Mouse (Mus musculus) megakaryocyte, embryonic 14.5 days (primary cell): ENCODE data around the gene Teddm2. TPM values are rescaled to one million over a fixed set of nuclear protein-coding genes. Genes with fewer than 3 reads are reported as not detected.

Source experiments
- H3K27me3 ChIP-seq: replicated peaks from 2 replicates; pipeline ENCODE3; 2012; ENCODE audit warnings: inconsistent platforms
- H3K36me3 ChIP-seq: replicated peaks from 2 replicates; pipeline ENCODE3; 2012; ENCODE audit warnings: low read length, inconsistent platforms, mixed read lengths
- H3K4me1 ChIP-seq: 2 replicates; pipeline ENCODE4 v1.6.1; 2012; ENCODE audit warnings: inconsistent platforms
- H3K4me3 ChIP-seq: replicated peaks from 2 replicates; pipeline ENCODE3; 2012; ENCODE audit warnings: moderate library complexity, mild to moderate bottlenecking, inconsistent platforms
- H3K9me3 ChIP-seq: 2 replicates; pipeline ENCODE4 v1.6.1; 2012; ENCODE audit warnings: inconsistent platforms
- FLI1 ChIP-seq: IDR thresholded peaks from 2 replicates; pipeline ENCODE4 v1.6.1; 2012; ENCODE audit warnings: low read length, inconsistent platforms, mixed read lengths
- GATA1 ChIP-seq: IDR thresholded peaks from 3 replicates; pipeline ENCODE4 v1.6.1; 2012; ENCODE audit warnings: mixed read lengths, low read length, inconsistent platforms, borderline replicate concordance
- polyA plus RNA-seq: library from polyadenylated mRNA; stranded (reverse); fragments of >175 nt; gene quantifications from 2 replicates; pipeline ENCODE4 v1.2.3, GENCODE M21; 2012; ENCODE audit warnings: low replicate concordance; ENCODE audit not compliant: insufficient read depth

Teddm2 gene
- 0.59 TPM in 1 of 2 replicates, not detected in the other for polyA plus RNA-seq

DNA sequence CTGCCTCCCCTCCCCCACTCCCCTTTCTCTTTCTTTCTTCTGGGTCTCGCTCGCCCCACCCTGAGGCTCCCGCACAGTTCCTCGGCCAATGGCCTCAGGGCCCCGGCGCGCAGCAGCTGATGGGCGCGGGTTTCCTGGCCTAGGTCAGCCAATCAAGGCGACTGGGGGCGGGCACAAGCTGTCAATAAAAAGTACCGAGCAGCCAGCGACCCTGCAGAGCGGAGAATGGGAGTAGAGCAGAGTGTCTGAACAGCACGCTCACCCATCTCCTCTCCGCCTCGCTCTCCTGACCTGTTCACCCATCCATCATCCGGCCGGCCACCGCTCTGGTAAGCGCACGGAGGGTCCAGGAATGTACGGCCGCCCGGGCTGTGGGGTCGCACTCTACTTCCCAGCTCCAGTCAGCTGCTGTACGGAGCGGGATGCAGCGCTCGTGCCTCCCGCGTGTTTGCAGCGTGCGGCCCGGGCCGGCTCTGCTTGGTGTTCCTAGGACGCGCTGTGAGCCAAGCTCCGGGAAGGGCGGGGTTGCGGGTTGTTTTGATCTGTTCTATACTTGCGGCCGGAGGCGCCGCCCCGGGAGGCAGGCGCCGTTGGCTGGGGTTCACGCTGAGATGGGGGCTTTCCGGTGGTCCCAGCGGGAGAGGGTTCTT, at the start of gene Teddm2, which contains the start of gene Glul:
Teddm2 (minus strand) TSS at position 498 of the 650 bp plus-strand sequence.
Glul (plus strand) TSS at position 214 of the 650 bp plus-strand sequence.
- Histone ChIP-seq H3K27me3 (peaks cover 41% of the 10 kb centered on the region), H3K4me3 (peak within 1 kb of the TSS; percentile 100), H3K4me1 (peaks cover 32% of the 10 kb centered on the region), H3K9me3 (no peaks in the 10 kb centered on the region), H3K36me3 (peaks cover 28% of the 10 kb centered on the region)
- no peak for TF ChIP-seq GATA1
- no peak for TF ChIP-seq FLI1

DNA sequence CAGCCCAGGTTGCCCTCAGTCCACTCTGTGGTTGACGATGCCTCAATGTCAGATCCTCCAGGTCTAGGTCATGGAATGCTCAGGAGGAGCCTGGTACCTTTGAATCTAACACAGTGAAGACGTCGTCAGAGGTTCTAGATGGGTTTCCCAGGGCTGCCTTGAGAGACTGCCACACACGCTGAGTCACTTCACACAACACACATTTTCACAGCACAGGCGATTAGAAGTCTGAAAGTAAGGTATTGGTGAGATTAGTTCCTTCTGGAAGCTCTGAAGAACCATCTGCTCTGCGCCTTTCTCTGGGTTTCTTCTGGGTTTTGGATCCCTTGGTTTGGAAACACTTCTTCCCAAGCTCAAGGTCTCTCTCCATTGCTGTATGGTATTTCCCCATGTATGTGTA, 47.8 kb upstream of the Teddm2 start:
- H3K36me3 ChIP-seq = no peaks in the 10 kb centered on the region
- H3K9me3 ChIP-seq = peaks cover 21% of the 10 kb centered on the region
- no peak overlapping the region for H3K4me3 ChIP-seq
- TF ChIP-seq FLI1 = no peak
- TF ChIP-seq GATA1 = no peak
- peaks cover 6% of the 10 kb centered on the region for H3K4me1 ChIP-seq
- no peaks in the 10 kb centered on the region for H3K27me3 ChIP-seq

DNA sequence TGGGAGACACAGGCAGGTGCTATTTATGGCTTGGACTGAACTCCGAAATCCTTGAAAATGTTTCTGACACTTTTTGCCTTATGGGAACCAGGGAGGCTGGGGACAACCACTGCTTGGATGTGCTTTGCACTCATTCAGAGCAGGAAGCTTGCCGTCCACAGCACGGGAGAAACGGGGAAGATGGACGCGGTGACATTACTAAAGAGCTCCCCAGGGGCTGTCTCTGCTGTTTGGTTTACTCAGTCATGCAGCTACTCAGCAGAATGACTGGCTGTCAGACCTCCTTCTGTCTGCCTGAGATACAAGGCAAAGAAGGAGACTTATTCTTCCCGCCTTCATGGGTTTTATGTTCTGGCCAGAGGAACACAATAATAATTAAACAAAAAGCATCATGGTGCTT, 46.9 kb upstream of the Teddm2 start:
- no peak for TF ChIP-seq GATA1
- no peak for TF ChIP-seq FLI1
- no peaks in the 10 kb centered on the region for H3K27me3 ChIP-seq
- H3K9me3 ChIP-seq = peaks cover 19% of the 10 kb centered on the region
- peaks cover 6% of the 10 kb centered on the region for H3K4me1 ChIP-seq
- H3K36me3 ChIP-seq = no peaks in the 10 kb centered on the region
- no peak overlapping the region for H3K4me3 ChIP-seq

DNA sequence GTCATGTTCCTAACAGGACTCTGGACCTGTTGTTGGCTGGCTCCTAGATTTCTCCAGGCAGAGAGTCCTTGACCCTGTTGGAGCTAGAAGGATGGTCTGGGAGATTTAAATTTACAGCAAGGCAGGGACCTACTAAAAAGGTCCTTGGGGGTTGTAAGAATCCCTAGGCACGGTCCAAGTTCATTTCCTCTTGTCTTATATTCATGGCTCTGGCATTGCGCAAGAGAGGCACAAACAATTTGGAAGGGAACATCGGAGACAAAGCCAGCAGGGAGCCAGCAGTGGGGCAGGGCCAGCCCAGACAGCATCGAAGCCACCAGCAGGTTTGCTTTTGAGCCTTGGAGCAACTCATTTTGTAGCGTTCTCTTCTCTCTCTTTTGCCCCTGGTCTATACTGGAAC, 45.2 kb upstream of the Teddm2 start:
- Histone ChIP-seq H3K4me3 (no peak overlapping the region), H3K9me3 (peaks cover 15% of the 10 kb centered on the region), H3K4me1 (peaks cover 6% of the 10 kb centered on the region), H3K36me3 (no peaks in the 10 kb centered on the region), H3K27me3 (no peaks in the 10 kb centered on the region)
- TF ChIP-seq GATA1 (no peak), FLI1 (no peak)

DNA sequence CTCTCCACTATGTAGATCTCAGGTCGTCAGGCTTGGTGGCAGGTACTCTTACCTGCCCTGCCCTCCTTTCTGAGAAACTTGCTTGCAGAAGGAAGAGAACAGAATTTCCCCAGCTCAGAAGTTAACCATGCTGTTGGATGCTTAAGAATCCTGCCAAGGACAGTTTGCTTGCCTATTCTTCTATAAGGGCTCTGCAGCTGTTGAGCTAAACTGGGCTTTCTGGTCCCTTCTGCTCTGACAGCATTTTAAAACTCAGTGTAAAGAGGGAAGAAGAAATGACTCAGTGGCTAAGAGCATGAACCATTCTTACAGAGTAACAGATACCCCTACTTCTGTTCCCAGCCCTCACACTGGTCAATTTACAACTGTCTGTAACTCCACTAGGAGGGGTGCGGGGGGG, 41.0 kb upstream of the Teddm2 start:
- Histone ChIP-seq H3K4me3 (no peak overlapping the region), H3K4me1 (peaks cover 7% of the 10 kb centered on the region), H3K9me3 (peaks cover 8% of the 10 kb centered on the region), H3K36me3 (no peaks in the 10 kb centered on the region), H3K27me3 (peaks cover 1% of the 10 kb centered on the region)
- TF ChIP-seq GATA1 (no peak), FLI1 (no peak)

DNA sequence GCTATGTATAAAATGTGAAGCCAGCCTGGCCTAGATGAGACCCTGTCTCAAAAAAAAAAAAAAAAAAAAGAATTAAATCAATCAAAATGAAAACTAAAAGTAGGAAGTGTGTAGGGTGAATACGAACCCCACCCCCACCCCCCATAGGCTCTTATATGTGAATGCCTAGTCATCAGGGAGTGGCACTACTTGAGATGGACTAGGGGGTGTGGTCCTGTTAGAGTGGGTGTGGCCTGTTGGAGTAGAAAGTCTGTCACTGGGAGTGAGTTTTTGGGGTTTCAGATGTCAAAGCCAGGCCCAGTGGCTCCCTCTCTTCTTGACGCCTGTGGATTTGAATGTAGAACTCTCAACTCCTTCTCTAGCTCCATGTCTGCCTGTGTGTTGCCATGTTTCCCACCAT, 37.0 kb upstream of the Teddm2 start:
- Histone ChIP-seq H3K36me3 (no peaks in the 10 kb centered on the region), H3K4me3 (no peak overlapping the region), H3K27me3 (peaks cover 1% of the 10 kb centered on the region), H3K9me3 (peaks cover 10% of the 10 kb centered on the region), H3K4me1 (peaks cover 5% of the 10 kb centered on the region)
- TF ChIP-seq FLI1 = no peak
- no peak for TF ChIP-seq GATA1

DNA sequence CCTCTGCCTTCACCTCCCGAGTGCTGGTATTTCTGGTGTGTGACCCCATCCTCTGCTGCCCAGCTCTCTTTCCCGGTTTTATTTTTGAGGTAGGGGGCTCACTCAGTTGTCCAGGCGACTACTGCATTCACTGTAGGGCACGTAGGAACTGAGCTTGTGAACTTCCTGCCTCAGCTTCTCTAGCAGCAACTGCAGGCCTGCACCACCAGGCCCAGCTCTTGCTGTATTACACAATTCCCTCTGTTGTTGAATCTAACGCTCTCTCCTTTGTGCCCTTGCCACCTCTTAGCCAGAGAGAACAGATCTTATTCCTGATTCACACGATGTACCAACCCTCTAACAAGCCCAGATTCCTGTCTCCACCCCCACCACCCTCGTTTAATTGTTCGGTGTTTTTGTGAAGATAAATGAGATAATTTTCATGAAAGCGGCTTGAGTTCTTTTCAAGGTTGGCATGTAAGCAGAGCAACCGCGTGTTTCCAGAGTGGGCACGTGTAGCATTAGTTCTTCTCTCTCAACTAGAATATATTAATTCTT, 35.9 kb upstream of the Teddm2 start:
- Histone ChIP-seq H3K36me3 (no peaks in the 10 kb centered on the region), H3K27me3 (peaks cover 1% of the 10 kb centered on the region), H3K4me1 (peaks cover 5% of the 10 kb centered on the region), H3K9me3 (peaks cover 10% of the 10 kb centered on the region), H3K4me3 (no peak overlapping the region)
- no peak for TF ChIP-seq FLI1
- TF ChIP-seq GATA1 = no peak

DNA sequence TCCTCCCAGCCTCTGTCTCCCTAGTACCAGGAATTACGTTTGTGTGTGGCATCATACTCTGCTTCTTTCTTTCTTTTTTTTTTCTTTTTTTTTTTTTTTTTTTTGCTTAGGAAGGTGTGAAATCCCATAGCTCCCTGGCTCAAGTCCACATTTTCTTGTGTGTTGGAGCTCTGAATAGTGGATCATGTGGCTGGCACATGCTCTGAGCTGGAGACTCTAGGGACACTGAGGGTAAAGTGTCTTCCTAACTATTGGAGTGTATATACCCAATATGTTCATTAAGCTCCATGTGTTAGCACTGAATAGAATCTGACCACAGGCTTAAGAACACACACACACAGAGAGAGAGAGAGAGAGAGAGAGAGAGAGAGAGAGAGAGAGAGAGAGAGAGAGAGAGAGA, 33.7 kb upstream of the Teddm2 start:
- H3K27me3 ChIP-seq = no peaks in the 10 kb centered on the region
- TF ChIP-seq FLI1 (no peak), GATA1 (no peak)
- H3K4me1 ChIP-seq = peaks cover 5% of the 10 kb centered on the region

DNA sequence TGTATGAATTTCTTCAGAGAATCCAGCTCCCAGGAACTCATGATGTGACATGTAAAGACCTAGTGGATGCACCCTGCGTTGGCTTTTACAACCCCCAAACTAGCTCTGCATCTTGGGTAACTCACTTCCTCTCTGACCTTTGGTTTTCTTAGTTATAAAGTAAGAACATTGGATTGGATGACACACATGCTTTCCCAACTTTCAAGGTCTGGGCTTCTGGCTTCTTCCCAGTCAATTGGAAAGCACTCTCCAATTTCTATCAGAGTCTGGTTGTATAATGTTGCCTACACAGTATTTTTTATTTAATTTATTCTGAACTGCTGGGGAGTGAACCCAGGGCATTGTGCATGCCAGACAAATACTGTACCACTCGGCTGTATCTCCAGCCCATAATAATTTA, 30.4 kb upstream of the Teddm2 start:
- Histone ChIP-seq H3K4me1 (no peaks in the 10 kb centered on the region), H3K9me3 (peaks cover 23% of the 10 kb centered on the region), H3K27me3 (peaks cover 2% of the 10 kb centered on the region), H3K36me3 (no peaks in the 10 kb centered on the region), H3K4me3 (no peak overlapping the region)
- TF ChIP-seq GATA1 = no peak
- TF ChIP-seq FLI1 = no peak

More for the DNA sequence above, 33.7 kb upstream of the Teddm2 start:
- Histone ChIP-seq H3K9me3 (peaks cover 19% of the 10 kb centered on the region), H3K4me3 (no peak overlapping the region), H3K36me3 (no peaks in the 10 kb centered on the region)
